Mouse (Mus musculus) kidney, postnatal 10 days (tissue): ENCODE data around the gene Pi4ka.
"Not testable (repeated sequence)": the region's sequence is repeated elsewhere in the genome, so short reads cannot be mapped to it uniquely, and the experiment has no call there.

Experiments used
- DNase-seq: peaks from one replicate; pipeline ENCODE4 v3.0.0; 2021; ENCODE audit warnings: mixed read lengths

Gene Pi4ka

GRCm38 (mm10) chr16:17231523-17231922, 174.6 kb downstream of the Pi4ka start:
- DNase-seq = not testable (repeated sequence)
